Mouse (Mus musculus) bone marrow, adult 2 months (tissue): ENCODE measurements around the gene Timp3. TPM values are rescaled to one million over a fixed set of nuclear protein-coding genes. Genes with fewer than 3 reads are reported as not detected.

Source experiments
- H3K27ac ChIP-seq: fragments of 200-500 bp; 2 replicates; pipeline ENCODE4 v1.5.1; 2012; ENCODE audit warnings: low read depth, mild to moderate bottlenecking, control low read depth, inconsistent platforms, low read length; ENCODE audit not compliant: control insufficient read depth, poor library complexity, insufficient read depth
- H3K4me1 ChIP-seq: fragments of 200-500 bp; 2 replicates; pipeline ENCODE4 v1.6.1; 2011; ENCODE audit warnings: low read length; ENCODE audit not compliant: control insufficient read depth, insufficient read depth
- H3K4me3 ChIP-seq: fragments of 200-500 bp; replicated peaks from 2 replicates; pipeline ENCODE3; 2011; ENCODE audit warnings: mild to moderate bottlenecking, low read depth, low read length, control low read depth; ENCODE audit not compliant: control insufficient read depth
- CTCF ChIP-seq: fragments of 200-500 bp; IDR thresholded peaks from 2 replicates; pipeline ENCODE4 v1.5.1; 2011; ENCODE audit warnings: low read length, control low read depth; ENCODE audit not compliant: control insufficient read depth, insufficient read depth
- POLR2A ChIP-seq: fragments of 200-500 bp; IDR thresholded peaks from 2 replicates; pipeline ENCODE4 v1.6.1; 2011; ENCODE audit warnings: low read depth, mild to moderate bottlenecking, control low read depth, low read length, borderline replicate concordance; ENCODE audit not compliant: control insufficient read depth
- WGBS: fragments of 180-500 bp; shearing (Covaris S2); methylation state at CpG from one replicate; pipeline ENCODE4 v1.1.7; 2018; 5-methylcytosine and 5-hydroxymethylcytosine counted together
- polyA plus RNA-seq: library from polyadenylated mRNA; stranded (reverse); fragments of >200 nt; gene quantifications from 2 replicates; pipeline ENCODE4 v1.2.4, GENCODE M21; 2011; ENCODE audit warnings: low replicate concordance; ENCODE audit not compliant: missing spikeins, insufficient read depth, insufficient read length

Gene Timp3
- polyA plus RNA-seq, 1 experiment: 32.5 TPM

DNA sequence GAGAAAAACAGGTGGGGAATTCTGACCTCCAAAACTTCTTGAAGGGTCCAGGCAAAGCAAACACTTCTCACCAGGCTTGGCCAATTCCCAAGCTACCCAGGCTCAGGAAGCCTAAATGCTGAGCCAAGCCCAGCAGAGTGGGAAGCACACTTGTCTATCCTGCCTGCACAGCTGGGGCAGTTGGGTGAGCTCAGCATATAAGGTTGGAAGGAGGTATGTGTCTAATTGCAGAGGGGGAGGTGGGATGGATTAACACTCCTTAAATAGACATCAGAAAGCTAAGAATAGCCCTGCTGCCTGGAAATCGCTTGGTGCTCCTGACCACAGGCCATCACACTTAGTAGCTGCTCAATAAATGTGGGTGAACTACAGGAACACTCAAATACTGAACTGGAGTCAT, 13.3 kb downstream of the Timp3 start:
- Histone ChIP-seq H3K27ac (no peak overlapping the region), H3K4me3 (no peak overlapping the region), H3K4me1 (no peaks in the 10 kb centered on the region)
- WGBS: 56% methylated on average over 1 of the region's 1 CpGs
- TF ChIP-seq POLR2A: no peak
- no peak for TF ChIP-seq CTCF

DNA sequence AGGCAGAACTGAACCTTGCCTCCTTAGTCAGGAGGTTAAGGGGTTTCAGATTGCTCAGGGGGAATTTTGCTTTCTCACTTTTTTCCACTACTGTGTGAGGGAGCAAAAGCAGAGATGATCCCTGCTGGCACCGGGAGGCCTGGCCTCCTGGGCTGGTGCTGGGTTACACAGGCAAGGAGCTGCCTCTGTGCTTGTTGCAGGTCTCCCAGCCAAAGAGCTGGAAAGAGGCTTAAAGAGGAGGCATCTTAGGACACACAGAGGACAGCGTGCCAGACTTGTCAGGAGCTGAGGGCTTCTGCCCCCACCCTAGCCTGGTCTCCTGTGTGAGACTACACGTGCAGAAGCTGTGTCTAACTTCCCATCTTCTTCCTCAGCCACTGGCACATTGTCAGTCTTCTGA, 15.3 kb downstream of the Timp3 start:
- WGBS: 62% methylated on average over 3 of the region's 3 CpGs
- no peaks in the 10 kb centered on the region for H3K4me1 ChIP-seq
- H3K4me3 ChIP-seq: no peak overlapping the region
- H3K27ac ChIP-seq: no peak overlapping the region
- TF ChIP-seq CTCF: no peak
- no peak for TF ChIP-seq POLR2A

DNA sequence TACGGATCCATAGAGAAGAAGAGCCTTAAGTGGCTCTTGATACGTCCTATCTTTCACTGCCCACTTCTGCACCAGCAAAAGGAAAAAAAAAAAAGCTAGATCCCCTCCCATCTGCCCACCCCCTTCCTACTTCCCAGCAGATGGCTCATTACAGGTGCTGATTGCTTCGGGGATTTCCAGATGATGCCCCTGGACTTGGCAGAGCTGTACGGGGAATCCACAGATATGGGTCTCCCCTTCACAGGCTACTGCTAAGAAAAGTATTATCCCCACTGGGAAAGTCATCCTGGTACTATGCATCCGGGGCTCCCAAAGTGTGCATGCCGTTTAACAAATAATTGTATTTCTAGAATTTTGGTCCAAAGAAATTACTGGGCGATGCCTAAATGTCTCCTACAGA, 17.5 kb downstream of the Timp3 start:
- TF ChIP-seq CTCF (no peak), POLR2A (no peak)
- Histone ChIP-seq H3K4me3 (no peak overlapping the region), H3K27ac (no peak overlapping the region), H3K4me1 (no peaks in the 10 kb centered on the region)
- 77% methylated on average over 7 of the region's 7 CpGs for WGBS

DNA sequence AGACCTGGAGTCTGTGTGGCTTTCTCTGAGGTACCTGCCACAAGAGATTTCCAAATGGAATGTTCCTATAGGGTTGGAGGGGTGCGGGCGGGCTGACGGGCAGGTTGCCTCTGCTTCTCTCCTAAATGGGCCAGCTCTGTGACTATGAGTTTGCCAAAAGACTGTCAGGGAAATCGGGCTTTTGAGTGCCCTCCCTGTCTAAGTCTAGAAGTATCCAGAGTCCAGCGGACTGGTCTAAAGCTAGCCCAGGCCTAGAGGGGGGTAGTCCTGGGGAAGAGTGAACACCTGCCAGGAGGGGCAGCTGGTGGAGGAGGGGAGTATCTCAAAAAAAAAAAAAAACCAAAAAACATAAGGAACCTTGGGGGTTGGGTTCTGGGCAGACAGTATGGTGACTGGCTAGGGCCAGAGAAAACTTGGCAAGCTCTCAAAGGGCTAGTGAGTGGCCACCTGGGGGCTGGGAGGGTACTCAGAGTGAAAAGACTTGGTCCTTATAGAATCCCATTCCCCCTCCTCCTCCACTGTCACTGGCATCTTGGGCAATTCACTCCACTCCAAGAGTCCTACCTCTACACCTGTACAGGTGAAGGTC, 18.5 kb downstream of the Timp3 start:
- Histone ChIP-seq H3K27ac (no peak overlapping the region), H3K4me3 (no peak overlapping the region), H3K4me1 (no peaks in the 10 kb centered on the region)
- 87% methylated on average over 5 of the region's 5 CpGs for WGBS
- TF ChIP-seq CTCF (no peak), POLR2A (no peak)

DNA sequence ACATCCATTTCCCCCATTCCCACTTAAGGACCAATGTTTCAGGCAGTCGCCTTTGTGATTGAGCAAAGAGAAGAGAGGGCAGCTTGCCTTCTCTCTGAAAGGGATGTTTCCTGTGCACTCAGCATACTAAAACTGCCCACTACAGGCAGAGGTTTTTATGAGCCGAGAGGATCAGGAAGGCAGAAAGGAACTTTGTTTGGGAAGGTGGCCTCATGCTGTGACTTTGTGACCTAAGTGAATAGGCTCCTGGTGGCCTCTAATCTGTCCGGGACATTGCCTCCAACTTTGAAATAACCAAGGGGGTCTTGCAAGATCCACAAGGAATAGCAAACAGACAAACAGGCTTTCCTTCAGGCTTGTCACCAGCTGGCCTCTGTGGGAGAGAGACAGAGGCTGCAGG, 19.4 kb downstream of the Timp3 start:
- no peaks in the 10 kb centered on the region for H3K4me1 ChIP-seq
- no peak overlapping the region for H3K4me3 ChIP-seq
- WGBS: 64% methylated on average over 3 of the region's 3 CpGs
- H3K27ac ChIP-seq: no peak overlapping the region
- no peak for TF ChIP-seq POLR2A
- no peak for TF ChIP-seq CTCF

DNA sequence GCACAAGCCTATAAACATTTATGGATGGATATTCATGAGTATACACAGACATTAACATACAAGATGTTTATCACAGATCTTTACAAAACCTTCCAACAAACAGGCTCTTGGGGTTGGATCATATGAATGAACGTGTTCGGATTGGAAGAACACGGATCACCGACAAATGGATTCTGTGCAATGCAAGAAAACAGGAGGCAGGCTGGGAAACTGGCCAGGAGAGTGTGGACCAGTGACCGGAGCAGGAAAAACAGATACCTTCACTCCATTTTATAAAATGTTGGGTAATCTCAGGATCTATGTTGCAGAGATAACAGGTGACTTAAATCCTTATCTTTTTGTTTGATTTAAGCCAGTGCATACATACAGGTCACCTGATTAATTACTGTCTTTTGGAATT, 20.0 kb downstream of the Timp3 start:
- no peak for TF ChIP-seq CTCF
- Histone ChIP-seq H3K4me3 (no peak overlapping the region), H3K4me1 (no peaks in the 10 kb centered on the region), H3K27ac (no peak overlapping the region)
- WGBS: 90% methylated on average over 5 of the region's 5 CpGs

DNA sequence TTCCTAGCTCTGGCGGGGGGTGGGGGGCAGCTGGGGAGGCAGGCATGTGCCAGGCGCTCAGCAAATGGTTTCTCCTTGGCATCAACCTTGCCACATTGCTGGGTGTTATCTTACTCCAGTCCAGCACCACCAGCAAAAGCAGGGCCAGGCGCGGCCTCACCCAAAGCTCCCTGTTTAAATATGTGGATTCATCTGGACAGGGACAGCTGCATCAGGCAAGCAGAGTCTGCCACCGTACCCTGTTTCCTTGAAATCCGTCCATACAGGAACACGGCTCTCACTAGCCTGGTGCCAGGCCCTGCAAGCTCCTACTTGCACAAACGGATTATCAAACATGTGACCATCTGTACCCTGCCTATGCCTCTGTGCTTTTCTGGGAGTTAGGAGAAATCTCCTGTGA, 21.0 kb downstream of the Timp3 start:
- Histone ChIP-seq H3K4me1 (no peaks in the 10 kb centered on the region), H3K27ac (no peak overlapping the region), H3K4me3 (no peak overlapping the region)
- no peak for TF ChIP-seq CTCF
- no peak for TF ChIP-seq POLR2A
- 75% methylated on average over 8 of the region's 8 CpGs for WGBS

DNA sequence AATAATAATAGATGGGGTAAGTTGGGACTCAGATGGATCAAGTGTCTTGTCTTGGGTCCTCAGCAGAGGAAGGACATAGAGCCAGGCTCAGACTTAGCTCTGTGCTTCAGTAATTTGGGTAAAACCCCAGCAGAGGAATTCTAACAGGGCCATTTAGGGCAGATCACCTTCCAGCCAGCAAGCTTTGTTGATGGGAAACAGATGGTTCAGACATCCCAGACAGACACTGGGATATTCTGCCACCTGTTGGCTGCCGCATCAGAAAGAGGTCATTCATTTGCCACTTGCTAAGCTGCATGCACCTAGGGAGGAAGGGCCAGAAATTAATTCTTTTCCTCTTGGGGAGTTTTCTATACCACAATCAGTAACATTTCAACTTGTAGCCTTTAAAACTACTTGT, 21.8 kb downstream of the Timp3 start:
- WGBS: 66% methylated on average over 1 of the region's 1 CpGs
- no peak for TF ChIP-seq POLR2A
- H3K4me3 ChIP-seq: no peak overlapping the region
- no peak overlapping the region for H3K27ac ChIP-seq
- no peaks in the 10 kb centered on the region for H3K4me1 ChIP-seq

DNA sequence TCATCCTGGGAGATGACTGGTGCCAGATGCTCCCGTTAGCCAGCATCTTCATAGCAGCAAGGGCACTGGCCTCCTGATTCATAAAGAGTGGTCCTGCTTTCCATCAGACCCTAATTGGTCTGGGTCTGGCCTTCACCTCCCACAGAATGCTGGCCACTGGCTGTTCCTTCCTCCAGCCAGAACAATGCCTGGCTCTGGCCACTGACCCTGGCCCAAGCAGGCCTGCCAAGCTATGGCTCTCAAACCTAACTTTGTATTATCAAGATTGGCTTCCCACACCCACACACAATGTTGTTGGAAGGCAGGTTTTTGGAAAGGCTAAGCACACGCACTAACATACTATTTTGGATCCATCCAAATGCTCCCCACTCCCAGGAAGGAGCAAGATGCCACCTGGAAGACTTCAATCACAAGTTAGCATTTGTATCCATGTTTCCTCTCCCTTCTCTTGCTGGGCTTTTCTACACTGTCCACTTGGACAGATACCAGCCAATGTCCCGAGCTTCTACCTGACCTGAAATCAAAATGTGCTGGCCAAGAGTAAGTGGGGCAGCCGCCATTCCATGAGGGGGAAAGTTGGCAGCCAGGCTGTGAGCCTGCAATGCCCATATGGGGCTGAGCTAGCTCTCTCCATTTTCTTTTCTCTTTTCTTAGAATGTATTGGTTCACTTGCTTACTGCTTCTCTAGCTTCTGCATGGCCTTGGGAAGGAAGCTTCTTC, 23.3 kb downstream of the Timp3 start:
- WGBS: 67% methylated on average over 4 of the region's 4 CpGs
- Histone ChIP-seq H3K4me1 (no peaks in the 10 kb centered on the region), H3K4me3 (no peak overlapping the region), H3K27ac (no peak overlapping the region)
- TF ChIP-seq POLR2A (no peak), CTCF (no peak)
